Mouse (Mus musculus): ENCODE measurements around the gene Hoxd9. TPM values are rescaled to one million over a fixed set of nuclear protein-coding genes. Genes with fewer than 3 reads are reported as not detected.
A peak's percentile ranks its signal among the peaks of the same experiment; 100 is the strongest.

Gene Hoxd9
- total and polyA plus RNA-seq, 2 experiments from 2014 or later: 0.12 to 0.84 TPM

DNA sequence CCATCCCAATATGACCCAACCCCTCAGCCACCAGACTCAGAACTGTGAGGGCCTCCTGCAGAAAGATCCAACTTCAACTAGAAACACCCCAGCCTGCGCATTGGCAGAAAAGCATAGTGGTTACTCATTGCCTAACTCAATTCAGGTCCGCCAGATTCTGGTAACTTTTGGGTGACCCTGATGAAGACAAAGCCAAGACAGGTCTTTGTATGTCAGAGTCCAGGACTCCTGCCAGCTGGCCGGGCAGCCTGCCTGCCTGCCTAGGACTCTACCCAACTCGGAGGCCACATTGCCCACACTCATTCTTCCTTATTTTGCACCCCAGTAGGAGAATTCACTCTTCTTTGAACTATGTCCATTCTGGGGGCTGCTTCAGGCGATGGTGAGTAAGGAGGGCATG, 29.0 kb downstream of the Hoxd9 start, which contains the start of gene Gm28230:
TSS of gene Gm28230 (plus strand) at position 178 of the 400 bp plus-strand sequence.
- no peaks in the 10 kb centered on the region for H3K36me3 ChIP-seq (replicated peaks; ENCODE audit: control insufficient read depth, insufficient read depth, low read length)
- H3K9ac ChIP-seq (replicated peaks; ENCODE audit: low read depth, low read length): no peak within 1 kb of the TSS
- WGBS: 8% methylated on average over 5 of the region's 5 CpGs
- peak within 1 kb of the TSS; percentile 50 for H3K4me2 ChIP-seq (ENCODE audit: low read depth, low read length)
- no peak for DNase-seq (ENCODE audit: low spot score)
- no peaks in the 10 kb centered on the region for H3K9me3 ChIP-seq (replicated peaks; ENCODE audit: control insufficient read depth, low read length)
- no peak for ATAC-seq (ENCODE audit: insufficient read depth, low read depth)
- TF ChIP-seq CTCF (IDR thresholded peaks at IDR 0.05; ENCODE audit: low read depth) (no peak), EP300 (IDR thresholded peaks at IDR 0.05; ENCODE audit: low read depth) (no peak)
- peaks cover 99% of the 10 kb centered on the region for H3K27me3 ChIP-seq (ENCODE audit: control insufficient read depth, insufficient read depth, low read length)
- peak within 1 kb of the TSS; percentile 21 for H3K4me3 ChIP-seq (ENCODE audit: low read depth, low read length)
- no peak within 1 kb of the TSS for H3K27ac ChIP-seq (ENCODE audit: low read depth)
- H3K4me1 ChIP-seq (ENCODE audit: control insufficient read depth, insufficient read depth): no peaks in the 10 kb centered on the region

- Histone ChIP-seq H3K4me3 (ENCODE audit: low read depth, low read length) (peak overlapping the region; percentile 21), H3K27me3 (ENCODE audit: control insufficient read depth, insufficient read depth, low read length) (peaks cover 99% of the 10 kb centered on the region), H3K9ac (replicated peaks; ENCODE audit: low read depth, low read length) (no peak overlapping the region), H3K36me3 (replicated peaks; ENCODE audit: control insufficient read depth, insufficient read depth, low read length) (no peaks in the 10 kb centered on the region), H3K4me1 (ENCODE audit: control insufficient read depth, insufficient read depth) (no peaks in the 10 kb centered on the region), H3K9me3 (replicated peaks; ENCODE audit: control insufficient read depth, low read length) (no peaks in the 10 kb centered on the region), H3K27ac (ENCODE audit: low read depth) (no peak overlapping the region), H3K4me2 (ENCODE audit: low read depth, low read length) (peak overlapping the region; percentile 50)
- 3% methylated on average over 43 of the region's 43 CpGs for WGBS
- DNase-seq (ENCODE audit: low spot score) (no peak), ATAC-seq (ENCODE audit: insufficient read depth, low read depth) (no peak)
- no peak for TF ChIP-seq CTCF (IDR thresholded peaks at IDR 0.05; ENCODE audit: low read depth)
- no peak for TF ChIP-seq EP300 (IDR thresholded peaks at IDR 0.05; ENCODE audit: low read depth)
These were observed 29.6 kb downstream of the Hoxd9 start for GRCm38 (mm10) chr2:74726973-74727639.

- Histone ChIP-seq H3K4me1 (ENCODE audit: control insufficient read depth, insufficient read depth) (no peaks in the 10 kb centered on the region), H3K9ac (replicated peaks; ENCODE audit: low read depth, low read length) (no peak overlapping the region), H3K27me3 (ENCODE audit: control insufficient read depth, insufficient read depth, low read length) (peaks cover 99% of the 10 kb centered on the region), H3K4me2 (ENCODE audit: low read depth, low read length) (peak overlapping the region; percentile 50), H3K27ac (ENCODE audit: low read depth) (no peak overlapping the region), H3K4me3 (ENCODE audit: low read depth, low read length) (peak overlapping the region; percentile 21), H3K36me3 (replicated peaks; ENCODE audit: control insufficient read depth, insufficient read depth, low read length) (no peaks in the 10 kb centered on the region), H3K9me3 (replicated peaks; ENCODE audit: control insufficient read depth, low read length) (no peaks in the 10 kb centered on the region)
- TF ChIP-seq CTCF (IDR thresholded peaks at IDR 0.05; ENCODE audit: low read depth) (no peak), EP300 (IDR thresholded peaks at IDR 0.05; ENCODE audit: low read depth) (no peak)
- ATAC-seq (ENCODE audit: insufficient read depth, low read depth) (no peak), DNase-seq (ENCODE audit: low spot score) (no peak)
- 2% methylated on average over 24 of the region's 25 CpGs for WGBS
These were observed 30.2 kb downstream of the Hoxd9 start for GRCm38 (mm10) chr2:74727640-74728302.

DNA sequence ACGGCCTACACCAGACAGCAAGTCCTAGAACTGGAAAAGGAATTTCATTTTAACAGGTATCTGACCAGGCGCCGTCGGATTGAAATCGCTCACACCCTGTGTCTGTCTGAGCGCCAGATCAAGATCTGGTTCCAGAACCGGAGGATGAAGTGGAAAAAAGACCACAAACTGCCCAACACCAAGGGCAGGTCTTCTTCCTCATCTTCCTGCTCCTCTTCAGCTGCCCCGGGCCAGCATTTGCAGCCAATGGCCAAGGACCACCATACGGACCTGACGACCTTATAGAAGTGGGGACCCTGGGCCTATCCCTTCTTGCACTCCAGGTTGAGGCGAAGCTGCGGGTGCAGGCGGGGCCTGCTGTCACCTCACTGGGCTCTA, 30.8 kb downstream of the Hoxd9 start:
- H3K4me1 ChIP-seq (ENCODE audit: control insufficient read depth, insufficient read depth): no peaks in the 10 kb centered on the region
- H3K27me3 ChIP-seq (ENCODE audit: control insufficient read depth, insufficient read depth, low read length): peaks cover 98% of the 10 kb centered on the region
- no peak overlapping the region for H3K27ac ChIP-seq (ENCODE audit: low read depth)
- H3K36me3 ChIP-seq (replicated peaks; ENCODE audit: control insufficient read depth, insufficient read depth, low read length): no peaks in the 10 kb centered on the region
- H3K9ac ChIP-seq (replicated peaks; ENCODE audit: low read depth, low read length): no peak overlapping the region
- WGBS: 21% methylated on average over 13 of the region's 13 CpGs
- H3K9me3 ChIP-seq (replicated peaks; ENCODE audit: control insufficient read depth, low read length): no peaks in the 10 kb centered on the region
- no peak overlapping the region for H3K4me2 ChIP-seq (ENCODE audit: low read depth, low read length)
- ATAC-seq (ENCODE audit: insufficient read depth, low read depth): no peak
- no peak overlapping the region for H3K4me3 ChIP-seq (ENCODE audit: low read depth, low read length)
- no peak for DNase-seq (ENCODE audit: low spot score)
- no peak for TF ChIP-seq EP300 (IDR thresholded peaks at IDR 0.05; ENCODE audit: low read depth)
- no peak for TF ChIP-seq CTCF (IDR thresholded peaks at IDR 0.05; ENCODE audit: low read depth)

DNA sequence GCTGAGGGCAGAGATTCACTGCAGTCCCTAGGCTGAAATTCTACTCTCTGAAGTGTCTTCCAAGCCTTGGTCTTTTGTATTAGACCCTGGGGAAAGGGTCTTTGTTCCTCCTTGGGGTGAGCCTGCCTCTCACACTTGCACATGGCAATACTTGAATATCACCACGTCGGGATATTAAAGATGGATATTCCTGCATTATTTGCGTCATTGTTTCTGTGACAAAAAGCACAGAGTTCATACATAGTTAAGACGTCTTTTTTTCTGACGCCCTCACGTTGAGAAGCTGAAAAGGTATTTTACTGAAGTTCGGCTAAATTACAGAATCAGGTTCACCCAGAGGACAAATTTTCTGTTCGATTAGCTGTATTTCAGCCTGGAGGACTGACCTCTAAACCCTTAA, 32.8 kb downstream of the Hoxd9 start:
- TF ChIP-seq CTCF (IDR thresholded peaks at IDR 0.05; ENCODE audit: low read depth): no peak
- no peak for TF ChIP-seq EP300 (IDR thresholded peaks at IDR 0.05; ENCODE audit: low read depth)
- no peak overlapping the region for H3K27ac ChIP-seq (ENCODE audit: low read depth)
- H3K4me1 ChIP-seq (ENCODE audit: control insufficient read depth, insufficient read depth): no peaks in the 10 kb centered on the region
- no peaks in the 10 kb centered on the region for H3K9me3 ChIP-seq (replicated peaks; ENCODE audit: control insufficient read depth, low read length)
- H3K36me3 ChIP-seq (replicated peaks; ENCODE audit: control insufficient read depth, insufficient read depth, low read length): no peaks in the 10 kb centered on the region
- H3K9ac ChIP-seq (replicated peaks; ENCODE audit: low read depth, low read length): no peak overlapping the region
- no peak overlapping the region for H3K4me2 ChIP-seq (ENCODE audit: low read depth, low read length)
- peaks cover 98% of the 10 kb centered on the region for H3K27me3 ChIP-seq (ENCODE audit: control insufficient read depth, insufficient read depth, low read length)
- WGBS: 13% methylated on average over 8 of the region's 8 CpGs
- no peak overlapping the region for H3K4me3 ChIP-seq (ENCODE audit: low read depth, low read length)
- ATAC-seq (ENCODE audit: insufficient read depth, low read depth): no peak
- no peak for DNase-seq (ENCODE audit: low spot score)

Data from heart, postnatal 0 days (tissue).